Mouse (Mus musculus) heart, postnatal 0 days (tissue): ENCODE measurements at regions not wholly inside any gene's neighbourhood (a gene's known extent, or its start where the extent isn't known, plus 50 kb on each side); places are given as distances from the start of the nearest gene placed in this dataset.

Source experiments
- CTCF ChIP-seq: IDR thresholded peaks from 2 replicates; pipeline ENCODE4 v1.5.1; 2016; ENCODE audit warnings: antibody characterized with exemption, control low read depth, low read depth
- EP300 ChIP-seq: IDR thresholded peaks from 2 replicates; pipeline ENCODE4 v1.6.1; 2016; ENCODE audit warnings: antibody characterized with exemption, low read depth

- TF ChIP-seq CTCF (no peak), EP300 (no peak)
Observed at GRCm38 (mm10) chr1:137378072-137378985, 418.1 kb upstream of the Nr5a2 start.
